18 mouse cellular contexts compared by ENCODE assay signal in genomic region chr3:148595561-148595960, GRCm38 (mm10).
A peak's percentile ranks its signal among the peaks of the same experiment; 100 is the strongest.
DNase-seq lines count a peak whose midpoint lies in the region; TF ChIP-seq lines count a peak whose summit lies in the region.
"Had no signal": no experiment of that assay in that cellular context is flagged by ENCODE, and none has a peak within 500 bp of the region (broad histone marks: within the 10 kb centered on the region; RNA-seq: fewer than 3 reads in every experiment).

No protein-coding gene starts in this region.

- H3K36me3 ChIP-seq in C2C12 (ENCODE audit: control insufficient read depth, insufficient read depth) (no peaks in the 10 kb centered on the region), myocyte (ENCODE audit: control insufficient read depth, insufficient read depth) (no peaks in the 10 kb centered on the region)
- H3K36me3 ChIP-seq: embryonic facial prominence, embryonic 15.5 days; forebrain, embryonic 12.5 days; heart, embryonic 13.5 days; hindbrain, embryonic 15.5 days had no signal

- TF ChIP-seq POLR2A in myocyte (IDR thresholded peaks at IDR 0.05; ENCODE audit: insufficient read length, low read depth), result no peak

- H3K4me3 ChIP-seq in C2C12 (ENCODE audit: insufficient read depth, poor library complexity, severe bottlenecking) (no peak overlapping the region), myocyte (no peak overlapping the region)
- H3K4me3 ChIP-seq: embryonic facial prominence, embryonic 15.5 days; erythroblast, embryonic 14.5 days; forebrain, embryonic 12.5 days; heart, embryonic 13.5 days; hindbrain, embryonic 15.5 days had no signal

- H3K27me3 ChIP-seq in C2C12 (ENCODE audit: control insufficient read depth, insufficient read depth, insufficient read length) (no peaks in the 10 kb centered on the region), myocyte (ENCODE audit: control insufficient read depth, insufficient read depth, insufficient read length) (no peaks in the 10 kb centered on the region)
- H3K27me3 ChIP-seq: embryonic facial prominence, embryonic 15.5 days; forebrain, embryonic 12.5 days; heart, embryonic 13.5 days; hindbrain, embryonic 15.5 days had no signal

- TF ChIP-seq CTCF in C2C12 (IDR thresholded peaks at IDR 0.05; ENCODE audit: control insufficient read depth, insufficient read depth, insufficient read length), result no peak

- DNase-seq in 3134 (ENCODE audit: extremely low read depth, insufficient read length, low spot score) (peak; percentile 11), adipocyte (ENCODE audit: low spot score) (peak; percentile 22)
- no peak for DNase-seq in thymus, postnatal 36 days
- no peak for DNase-seq in cerebellum, postnatal 4 days (ENCODE audit: low spot score in 2 of 2)
- DNase-seq: adrenal gland, postnatal 14 days; B cell, adult 2 months; cerebellum, adult 11-12 months; cerebellum, adult 9-11 months; cerebellum, postnatal 36 days; gastrocnemius, postnatal 14 days; heart, postnatal 36 days had no signal

- no peak overlapping the region for H3K4me2 ChIP-seq in myocyte (ENCODE audit: low read depth)
- H3K4me2 ChIP-seq: embryonic facial prominence, embryonic 15.5 days; forebrain, embryonic 12.5 days; heart, embryonic 13.5 days; hindbrain, embryonic 15.5 days had no signal

- no peaks in the 10 kb centered on the region for H3K79me3 ChIP-seq in C2C12 (ENCODE audit: low read depth)

- H3ac ChIP-seq in C2C12 (ENCODE audit: control insufficient read depth, insufficient read length, low read depth), result no peak overlapping the region
- H3ac ChIP-seq in myocyte (ENCODE audit: control insufficient read depth, insufficient read length), result no peak overlapping the region

- H3K79me2 ChIP-seq in C2C12 (ENCODE audit: control insufficient read depth, insufficient read depth) (no peaks in the 10 kb centered on the region), myocyte (ENCODE audit: control insufficient read depth, insufficient read depth) (no peaks in the 10 kb centered on the region)

TF ChIP-seq in C2C12, 6 proteins besides CTCF, POLR2A, EP300 and RAD21:
- TF ChIP-seq FOSL1 (IDR thresholded peaks at IDR 0.05; ENCODE audit: insufficient read depth, low read length, poor library complexity, severe bottlenecking), result no peak
- peak; percentile 80 for TF ChIP-seq CEBPB (IDR thresholded peaks at IDR 0.05; ENCODE audit: low read depth)
- no peak for TF ChIP-seq MAX (IDR thresholded peaks at IDR 0.05)
- TF ChIP-seq MYOG (IDR thresholded peaks at IDR 0.05; ENCODE audit: control insufficient read depth, extremely low read depth, insufficient read length), result no peak
- no peak for TF ChIP-seq USF1 (IDR thresholded peaks at IDR 0.05; ENCODE audit: low read depth)
- peak; percentile 59 for TF ChIP-seq MYOD1 (IDR thresholded peaks at IDR 0.05; ENCODE audit: control insufficient read depth, insufficient read length, low read depth)

TF ChIP-seq in myocyte, 11 proteins besides CTCF, POLR2A, EP300 and RAD21:
- TF ChIP-seq CEBPB (IDR thresholded peaks at IDR 0.05; ENCODE audit: insufficient read depth, poor library complexity, severe bottlenecking), result peak; percentile 74; the same call in 1 of the 2 replicates
- no peak for TF ChIP-seq MAX (IDR thresholded peaks at IDR 0.05; ENCODE audit: low read depth)
TF ChIP-seq in myocyte: peak in this region for 1.

Comparison
In these comparisons a context has a peak if more than half of its experiments do, and no peak if none do; other contexts are left out.
1. DNase-seq: peak in 3134 (single experiment) and adipocyte (single experiment); none in thymus, postnatal 36 days (0 of 2) and cerebellum, postnatal 4 days (0 of 2).